Mouse (Mus musculus) adrenal gland, postnatal 0 days (tissue): Measurements from ENCODE around the gene Kcnip3. TPM values are rescaled to one million over a fixed set of nuclear protein-coding genes. Genes with fewer than 3 reads are reported as not detected.

Experiments
- polyA plus RNA-seq: library from polyadenylated mRNA; unstranded; fragments of >200 nt; fragmentation: Nextera tagmentation; extraction: Ambion mirVana; gene quantifications from 2 replicates; pipeline ENCODE4 v1.2.1, GENCODE M21; 2015

Kcnip3 gene
- polyA plus RNA-seq = 2.4 TPM in 2 replicates

GRCm38 (mm10) chr2:127522006-127522441, at the start of gene Kcnip3:
Kcnip3 (minus strand) TSS chr2:127522094.

GRCm38 (mm10) chr2:127541185-127541584, 19.3 kb upstream of the Kcnip3 start, which contains the start of gene Prom2:
Prom2 (minus strand) TSS chr2:127541467.

GRCm38 (mm10) chr2:127444055-127444789, 77.7 kb downstream of the Kcnip3 start, which contains the start of gene Fahd2a:
Fahd2a (minus strand) TSS chr2:127444565.

GRCm38 (mm10) chr2:127424977-127425376, 96.9 kb downstream of the Kcnip3 start, which contains the start of gene Gpat2:
Gpat2 (plus strand) TSS chr2:127425199.

Other genes with a start within 250 kb of the Kcnip3 start
- gene Dusp2, start 185.9 kb downstream of the Kcnip3 start, polyA plus RNA-seq = 2.6 TPM in 2 replicates
- gene Astl, start 183.5 kb downstream of the Kcnip3 start, polyA plus RNA-seq = not detected in 2 replicates
- gene Adra2b, start 158.9 kb downstream of the Kcnip3 start, polyA plus RNA-seq = 1.6 and 1.9 TPM in 2 replicates
- 0.12 and 0.17 TPM in 2 replicates for gene Gpat2, start 96.9 kb downstream of the Kcnip3 start, polyA plus RNA-seq
- 52.3 and 83.2 TPM in 2 replicates for gene Fahd2a, start 77.5 kb downstream of the Kcnip3 start, polyA plus RNA-seq
- gene Prom2, start 19.4 kb upstream of the Kcnip3 start, polyA plus RNA-seq = 0.15 and 0.19 TPM in 2 replicates
- 1.7 and 3.1 TPM in 2 replicates for gene Zfp661, start 65.0 kb upstream of the Kcnip3 start, polyA plus RNA-seq
- gene Mrps5, start 65.1 kb upstream of the Kcnip3 start, polyA plus RNA-seq = 99.7 and 130 TPM in 2 replicates
- 9.3 and 9.9 TPM in 2 replicates for gene Mal, start 134.6 kb upstream of the Kcnip3 start, polyA plus RNA-seq
- 1.2 and 1.5 TPM in 2 replicates for gene Mall, start 207.8 kb upstream of the Kcnip3 start, polyA plus RNA-seq